Mouse (Mus musculus) liver, adult 10 weeks (tissue): ENCODE data around the gene Abraxas2. TPM values are rescaled to one million over a fixed set of nuclear protein-coding genes. Genes with fewer than 3 reads are reported as not detected.

ENCODE experiments used
- polyA plus RNA-seq: library from polyadenylated mRNA; stranded (reverse); fragments of 350-450 nt; fragmentation: Illumina TruSeq; extraction: RNeasy Lipid Tissue Mini Kit (QIAGEN cat#74804); gene quantifications from one replicate; pipeline ENCODE4 v1.2.3, GENCODE M21; 2014; ENCODE audit warnings: low read depth, low replicate concordance

The Abraxas2 gene
- polyA plus RNA-seq: 35.5 TPM

GRCm38 (mm10) chr7:132859042-132859958 is at the start of gene Abraxas2:
Gene Abraxas2, plus strand, starts transcription at chr7:132859225.

GRCm38 (mm10) chr7:132813416-132814088 is 45.5 kb upstream of the Abraxas2 start, which contains the start of gene Fam53b:
Gene Fam53b, minus strand, starts transcription at chr7:132813886.

GRCm38 (mm10) chr7:132852173-132852844 is 6.7 kb upstream of the Abraxas2 start, which contains the start of gene Eef1akmt2:
Gene Eef1akmt2, minus strand, starts transcription at chr7:132852673.

GRCm38 (mm10) chr7:132930850-132931559 is 72.0 kb downstream of the Abraxas2 start, which contains the start of gene Zranb1:
Gene Zranb1, plus strand, starts transcription at chr7:132931142.

Other genes starting within 250 kb of the Abraxas2 start
- gene Lhpp, start 248.6 kb upstream of the Abraxas2 start, polyA plus RNA-seq: 31.1 TPM
- gene Fam53b, start 45.3 kb upstream of the Abraxas2 start, polyA plus RNA-seq: 1.3 TPM
- 24.3 TPM for gene Eef1akmt2, start 6.6 kb upstream of the Abraxas2 start, polyA plus RNA-seq
- 51.7 TPM for gene Zranb1, start 71.9 kb downstream of the Abraxas2 start, polyA plus RNA-seq